Mouse (Mus musculus) embryonic fibroblast, embryonic 13.5 days (primary cell): ENCODE measurements around the gene Tfip11.

ENCODE experiments used
- CTCF ChIP-seq: IDR thresholded peaks from 2 replicates; pipeline ENCODE4 v1.5.1; 2011; ENCODE audit warnings: mild to moderate bottlenecking, control low read depth, low read length, moderate library complexity, borderline replicate concordance; ENCODE audit not compliant: insufficient read depth
- POLR2A ChIP-seq: IDR thresholded peaks from 2 replicates; pipeline ENCODE4 v1.6.1; 2011; ENCODE audit warnings: low read depth, mild to moderate bottlenecking, control low read depth, low read length, moderate library complexity

DNA sequence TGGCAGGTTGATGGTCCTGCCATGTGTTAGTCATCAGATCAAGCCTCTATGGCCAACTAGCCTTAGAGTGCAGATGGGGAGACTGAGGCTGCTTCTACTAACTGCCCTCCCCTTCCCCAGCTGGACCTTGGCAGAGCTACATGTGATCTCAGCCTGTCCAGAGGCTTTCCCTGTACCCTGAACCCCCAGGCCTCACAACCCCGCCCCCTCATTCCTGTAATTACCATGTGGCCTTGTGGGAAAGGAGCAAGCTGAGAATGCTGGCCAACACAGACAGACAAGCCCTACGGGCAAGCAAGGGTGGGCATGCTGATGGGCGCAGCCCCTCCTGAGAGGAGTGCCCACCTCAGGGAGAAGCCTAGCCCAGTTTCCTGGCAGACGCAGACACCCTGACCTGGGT, 31.5 kb upstream of the Tfip11 start:
- no peak for TF ChIP-seq CTCF
- TF ChIP-seq POLR2A, result no peak
